Mouse (Mus musculus) heart, postnatal 0 days (tissue): ENCODE results near the gene Prpf4. TPM values are rescaled to one million over a fixed set of nuclear protein-coding genes. Genes with fewer than 3 reads are reported as not detected.

Experiments
- ATAC-seq: fragments of 200-750 bp; cut with Nextera tagmentation; 2 replicates; pipeline ENCODE4 v1.8.0; 2017; ENCODE audit warnings: low read depth, moderate number of reproducible peaks, moderate library complexity; ENCODE audit not compliant: insufficient read depth
- DNase-seq: peaks from one replicate; pipeline ENCODE4 v3.0.0-alpha.2; 2016; ENCODE audit warnings: low spot score
- H3K27ac ChIP-seq: fragments of 300-500 bp; sonication (generic); 2 replicates; pipeline ENCODE4 v1.5.1; 2014; ENCODE audit warnings: low read depth, mild to moderate bottlenecking
- H3K27me3 ChIP-seq: fragments of 300-500 bp; sonication (generic); 2 replicates; pipeline ENCODE4 v1.6.1; 2014; ENCODE audit warnings: low read length, mixed read lengths; ENCODE audit not compliant: control insufficient read depth, insufficient read depth
- H3K36me3 ChIP-seq: fragments of 300-500 bp; sonication (generic); replicated peaks from 2 replicates; pipeline ENCODE4 v1.6.1; 2014; ENCODE audit warnings: low read length, mixed read lengths; ENCODE audit not compliant: control insufficient read depth, insufficient read depth
- H3K4me1 ChIP-seq: fragments of 300-500 bp; sonication (generic); 2 replicates; pipeline ENCODE4 v1.6.1; 2014; ENCODE audit warnings: antibody characterized with exemption; ENCODE audit not compliant: control insufficient read depth, insufficient read depth
- H3K4me2 ChIP-seq: fragments of 300-500 bp; sonication (generic); 2 replicates; pipeline ENCODE4 v1.6.1; 2014; ENCODE audit warnings: low read depth, mild to moderate bottlenecking, low read length, moderate library complexity
- H3K4me3 ChIP-seq: fragments of 300-500 bp; sonication (generic); 2 replicates; pipeline ENCODE4 v1.5.1; 2014; ENCODE audit warnings: low read depth, low read length
- H3K9ac ChIP-seq: fragments of 300-500 bp; sonication (generic); replicated peaks from 2 replicates; pipeline ENCODE4 v1.6.1; 2014; ENCODE audit warnings: low read depth, low read length, mixed read lengths
- H3K9me3 ChIP-seq: fragments of 300-500 bp; sonication (generic); replicated peaks from 2 replicates; pipeline ENCODE4 v1.6.1; 2016; ENCODE audit warnings: low read length; ENCODE audit not compliant: control insufficient read depth
- CTCF ChIP-seq: IDR thresholded peaks from 2 replicates; pipeline ENCODE4 v1.5.1; 2016; ENCODE audit warnings: antibody characterized with exemption, control low read depth, low read depth
- EP300 ChIP-seq: IDR thresholded peaks from 2 replicates; pipeline ENCODE4 v1.6.1; 2016; ENCODE audit warnings: antibody characterized with exemption, low read depth
- WGBS: fragments of 180-500 bp; shearing (Covaris S2); extraction: QIAGEN DNeasy Blood & Tissue Kit; methylation state at CpG from one replicate; pipeline ENCODE4 v1.1.7; 2014; 5-methylcytosine and 5-hydroxymethylcytosine counted together
- polyA plus RNA-seq: library from polyadenylated mRNA; unstranded; fragments of >200 nt; fragmentation: Nextera tagmentation; extraction: Ambion mirVana; gene quantifications from 2 replicates; pipeline ENCODE4 v1.2.1, GENCODE M21; 2015
- total RNA-seq: library from RNA; depleted of rRNA; stranded (reverse); fragments of >200 nt; gene quantifications from 2 replicates; pipeline ENCODE4 v1.2.3, GENCODE M21; 2014; ENCODE audit warnings: low replicate concordance; rRNA removed

The Prpf4 gene
- total RNA-seq (11.5 and 16.7 TPM in 2 replicates), polyA plus RNA-seq (7.4 and 8.1 TPM in 2 replicates)

- ATAC-seq (peak; percentile 99), DNase-seq (peak; percentile 99)
- Histone ChIP-seq H3K27me3 (no peaks in the 10 kb centered on the region), H3K27ac (peak within 1 kb of the TSS; percentile 90), H3K9me3 (no peaks in the 10 kb centered on the region), H3K9ac (peak within 1 kb of the TSS; percentile 81), H3K4me2 (peak within 1 kb of the TSS; percentile 72), H3K4me1 (peaks cover 15% of the 10 kb centered on the region), H3K36me3 (peaks cover 27% of the 10 kb centered on the region), H3K4me3 (peak within 1 kb of the TSS; percentile 64)
- TF ChIP-seq EP300 (no peak), CTCF (no peak)
- whole genome bisulfite sequencing, result under 1% methylated on average over 39 of the region's 39 CpGs
These were observed at the start of gene Prpf4, which contains the start of gene Cdc26 for GRCm38 (mm10) chr4:62408601-62409282. TSS of gene Prpf4 (plus strand) at chr4:62408797. TSS of gene Cdc26 (minus strand) at chr4:62408642.

GRCm38 (mm10) chr4:62359256-62359775 lies 49.3 kb upstream of the Prpf4 start:
- ATAC-seq, result no peak
- DNase-seq, result no peak
- TF ChIP-seq CTCF, result no peak
- H3K4me2 ChIP-seq, result peak overlapping the region; percentile 76
- peak overlapping the region; percentile 91 for H3K4me3 ChIP-seq
- no peaks in the 10 kb centered on the region for H3K27me3 ChIP-seq
- H3K4me1 ChIP-seq, result peaks cover 16% of the 10 kb centered on the region
- peak overlapping the region; percentile 87 for H3K9ac ChIP-seq
- no peak overlapping the region for H3K27ac ChIP-seq
- peaks cover 18% of the 10 kb centered on the region for H3K36me3 ChIP-seq
- no peaks in the 10 kb centered on the region for H3K9me3 ChIP-seq
- WGBS, result 43% methylated on average over 7 of the region's 7 CpGs

GRCm38 (mm10) chr4:62360088-62360804 lies 48.4 kb upstream of the Prpf4 start, which contains the start of the genes Fkbp15 and Slc31a1:
TSS of gene Fkbp15 (minus strand) at chr4:62360548.
TSS of gene Slc31a1 (plus strand) at chr4:62360727.
- under 1% methylated on average over 51 of the region's 51 CpGs for WGBS
- Histone ChIP-seq H3K36me3 (peaks cover 18% of the 10 kb centered on the region), H3K27ac (peak within 1 kb of the TSS; percentile 87), H3K4me2 (peak within 1 kb of the TSS; percentile 76), H3K4me3 (peak within 1 kb of the TSS; percentile 91), H3K9me3 (no peaks in the 10 kb centered on the region), H3K4me1 (peaks cover 16% of the 10 kb centered on the region), H3K27me3 (no peaks in the 10 kb centered on the region), H3K9ac (peak within 1 kb of the TSS; percentile 87)
- DNase-seq, result peak; percentile 100
- TF ChIP-seq EP300, result 0 out of 2 replicates have a peak, but pooled peaks have one; percentile 20
- no peak for TF ChIP-seq CTCF
- peak; percentile 100 for ATAC-seq

- peak overlapping the region; percentile 81 for H3K9ac ChIP-seq
- peak overlapping the region; percentile 91 for H3K4me3 ChIP-seq
- no peaks in the 10 kb centered on the region for H3K9me3 ChIP-seq
- under 1% methylated on average over 20 of the region's 22 CpGs for WGBS
- no peak for DNase-seq
- ATAC-seq, result peak; percentile 24; the same call in 1 of the 2 replicates
- peaks cover 18% of the 10 kb centered on the region for H3K36me3 ChIP-seq
- H3K27me3 ChIP-seq, result no peaks in the 10 kb centered on the region
- peak overlapping the region; percentile 74 for H3K4me2 ChIP-seq
- H3K27ac ChIP-seq, result peak overlapping the region; percentile 87
- TF ChIP-seq EP300 (no peak), CTCF (no peak)
- H3K4me1 ChIP-seq, result peaks cover 16% of the 10 kb centered on the region
These were observed 47.7 kb upstream of the Prpf4 start for GRCm38 (mm10) chr4:62360805-62361455.

GRCm38 (mm10) chr4:62361571-62361970 lies 47.0 kb upstream of the Prpf4 start:
- 8% methylated on average over 6 of the region's 6 CpGs for WGBS
- ATAC-seq, result no peak
- H3K4me2 ChIP-seq, result peak overlapping the region; percentile 74
- H3K4me3 ChIP-seq, result peak overlapping the region; percentile 91
- H3K27me3 ChIP-seq, result no peaks in the 10 kb centered on the region
- peaks cover 11% of the 10 kb centered on the region for H3K36me3 ChIP-seq
- H3K27ac ChIP-seq, result peak overlapping the region; percentile 87
- TF ChIP-seq EP300, result no peak
- no peak for TF ChIP-seq CTCF
- H3K9me3 ChIP-seq, result no peaks in the 10 kb centered on the region
- DNase-seq, result no peak
- H3K4me1 ChIP-seq, result peaks cover 16% of the 10 kb centered on the region
- peak overlapping the region; percentile 81 for H3K9ac ChIP-seq
